Mouse (Mus musculus) kidney, embryonic 15.5 days (tissue): ENCODE data around the gene Grem2. TPM values are rescaled to one million over a fixed set of nuclear protein-coding genes. Genes with fewer than 3 reads are reported as not detected.

Experiments
- ATAC-seq: fragments of 200-750 bp; cut with Nextera tagmentation; replicated peaks from 2 replicates; pipeline ENCODE4 v1.8.0; 2017; ENCODE audit warnings: moderate TSS enrichment; ENCODE audit not compliant: low FRiP score
- H3K27ac ChIP-seq: fragments of 300-500 bp; sonication (generic); 2 replicates; pipeline ENCODE4 v1.5.1; 2015; ENCODE audit warnings: mild to moderate bottlenecking, inconsistent platforms
- H3K27me3 ChIP-seq: fragments of 300-500 bp; sonication (generic); 2 replicates; pipeline ENCODE4 v1.6.1; 2015; ENCODE audit warnings: inconsistent platforms
- H3K36me3 ChIP-seq: fragments of 300-500 bp; sonication (generic); 2 replicates; pipeline ENCODE4 v1.6.1; 2015; ENCODE audit warnings: inconsistent platforms
- H3K4me1 ChIP-seq: fragments of 300-500 bp; sonication (generic); 2 replicates; pipeline ENCODE4 v1.6.1; 2015; ENCODE audit warnings: inconsistent platforms
- H3K4me2 ChIP-seq: fragments of 300-500 bp; sonication (generic); 2 replicates; pipeline ENCODE4 v1.6.1; 2015; ENCODE audit warnings: moderate library complexity, mild to moderate bottlenecking, inconsistent platforms
- H3K4me3 ChIP-seq: fragments of 300-500 bp; sonication (generic); replicated peaks from 2 replicates; pipeline ENCODE4 v1.5.1; 2015; ENCODE audit warnings: mild to moderate bottlenecking, inconsistent platforms
- H3K9ac ChIP-seq: fragments of 300-500 bp; sonication (generic); 2 replicates; pipeline ENCODE4 v1.6.1; 2015; ENCODE audit warnings: mild to moderate bottlenecking, inconsistent platforms
- H3K9me3 ChIP-seq: fragments of 300-500 bp; sonication (generic); replicated peaks from 2 replicates; pipeline ENCODE4 v1.6.1; 2016; ENCODE audit warnings: inconsistent platforms
- WGBS: fragments of 180-500 bp; shearing (Covaris S2); methylation state at CpG from one replicate; pipeline ENCODE4 v1.1.7; 2015; ENCODE audit warnings: mixed read lengths; 5-methylcytosine and 5-hydroxymethylcytosine counted together
- polyA plus RNA-seq: library from polyadenylated mRNA; unstranded; fragments of >200 nt; fragmentation: Nextera tagmentation; extraction: Ambion mirVana; gene quantifications from 2 replicates; pipeline ENCODE4 v1.2.1, GENCODE M21; 2015

Grem2 gene
- 0.16 and 0.31 TPM in 2 replicates for polyA plus RNA-seq

DNA sequence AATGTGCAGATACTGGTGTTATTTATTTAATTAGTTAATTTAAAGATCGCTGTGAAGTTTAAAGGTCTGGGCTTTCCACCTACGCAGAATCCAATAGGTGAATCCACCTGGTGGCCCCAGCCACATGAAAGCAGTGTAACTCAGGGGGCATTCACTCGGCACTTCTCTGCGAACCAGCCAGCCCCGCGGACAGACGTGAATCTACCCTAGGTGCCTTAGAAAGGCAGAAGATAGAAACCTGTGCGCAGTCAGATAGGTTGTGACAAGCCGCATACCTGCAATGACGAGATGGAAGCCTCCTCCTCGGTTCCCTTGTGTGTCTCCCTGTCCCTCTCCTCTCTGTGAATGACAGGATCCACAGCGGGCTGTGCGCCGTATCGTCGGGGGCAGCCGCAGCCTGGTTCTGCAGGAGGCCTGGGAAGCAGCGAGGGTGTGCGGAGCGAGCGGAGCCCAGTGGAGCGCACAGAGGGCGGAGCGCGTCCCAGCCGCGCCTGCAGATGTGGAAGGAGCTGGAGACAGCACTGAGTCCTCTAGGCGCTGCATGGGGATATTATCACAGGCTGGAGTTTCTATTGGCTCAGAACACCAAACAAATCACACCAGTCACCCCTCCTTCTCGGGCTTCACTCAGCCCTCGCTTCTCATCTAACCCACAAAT, at the start of gene Grem2:
Gene Grem2, minus strand, starts transcription at position 522 of the 658 bp plus-strand sequence.
- Histone ChIP-seq H3K4me2 (peak within 1 kb of the TSS; percentile 71), H3K9ac (0 out of 2 replicates have a peak within 1 kb of the TSS, but pooled peaks have one; percentile 21), H3K4me1 (peaks cover 7% of the 10 kb centered on the region), H3K27ac (no peak within 1 kb of the TSS), H3K9me3 (no peaks in the 10 kb centered on the region), H3K27me3 (0 out of 2 replicates have a peak, but pooled peaks cover 10% of the 10 kb centered on the region), H3K36me3 (no peaks in the 10 kb centered on the region), H3K4me3 (peak within 1 kb of the TSS; percentile 43)
- WGBS = 4% methylated on average over 30 of the region's 30 CpGs
- peak; percentile 99 for ATAC-seq

- no peaks in the 10 kb centered on the region for H3K9me3 ChIP-seq
Measured at GRCm38 (mm10) chr1:174959837-174960236, 38.2 kb upstream of the Grem2 start.

GRCm38 (mm10) chr1:174931003-174931619, 9.5 kb upstream of the Grem2 start:
- Histone ChIP-seq H3K4me2 (no peak overlapping the region), H3K27me3 (no peaks in the 10 kb centered on the region), H3K4me3 (no peak overlapping the region), H3K9ac (no peak overlapping the region), H3K9me3 (no peaks in the 10 kb centered on the region), H3K27ac (no peak overlapping the region), H3K36me3 (no peaks in the 10 kb centered on the region), H3K4me1 (no peaks in the 10 kb centered on the region)
- 48% methylated on average over 3 of the region's 3 CpGs for WGBS
- ATAC-seq = no peak

More at GRCm38 (mm10) chr1:174959837-174960236, 38.2 kb upstream of the Grem2 start:
- Histone ChIP-seq H3K36me3 (no peaks in the 10 kb centered on the region), H3K4me3 (no peak overlapping the region), H3K27me3 (no peaks in the 10 kb centered on the region), H3K4me2 (no peak overlapping the region), H3K27ac (no peak overlapping the region), H3K9ac (no peak overlapping the region), H3K4me1 (no peaks in the 10 kb centered on the region)
- WGBS = 95% methylated on average over 3 of the region's 3 CpGs
- no peak for ATAC-seq

DNA sequence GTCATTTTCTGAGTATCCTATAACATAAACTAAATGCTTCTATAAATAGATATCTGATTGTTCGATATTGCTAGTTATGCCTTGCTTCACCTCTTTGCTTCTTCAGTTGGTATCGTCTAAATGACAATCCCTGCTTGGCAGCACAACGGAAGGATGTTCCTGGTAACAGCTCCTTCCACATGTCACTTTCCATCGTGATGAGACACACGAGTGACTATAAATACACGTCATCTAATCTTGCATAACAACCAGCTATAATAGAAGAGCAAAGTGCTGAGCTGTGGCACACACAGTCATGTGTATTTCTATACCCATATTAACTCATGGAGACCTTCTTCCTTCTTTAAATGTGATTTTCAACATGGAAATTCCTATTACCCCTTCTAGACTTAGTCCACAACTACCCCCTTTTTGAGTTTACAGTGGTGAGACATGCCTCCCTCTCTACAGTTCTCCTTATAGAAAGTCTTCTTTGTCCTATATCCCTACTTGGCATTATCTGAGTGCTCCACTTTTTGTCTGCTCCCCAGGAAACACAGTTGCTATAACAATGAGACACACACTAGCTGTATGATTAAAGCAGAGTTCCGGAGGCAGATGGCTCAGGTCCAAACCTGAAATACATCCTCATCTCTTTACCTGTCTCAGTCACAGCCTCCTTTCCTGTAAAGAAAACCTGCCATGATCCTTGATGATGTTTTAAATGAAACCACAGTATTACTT, 8.0 kb upstream of the Grem2 start:
- no peak overlapping the region for H3K27ac ChIP-seq
- no peak overlapping the region for H3K9ac ChIP-seq
- H3K4me2 ChIP-seq = no peak overlapping the region
- no peaks in the 10 kb centered on the region for H3K27me3 ChIP-seq
- H3K4me3 ChIP-seq = no peak overlapping the region
- H3K36me3 ChIP-seq = no peaks in the 10 kb centered on the region
- H3K4me1 ChIP-seq = no peaks in the 10 kb centered on the region
- no peak for ATAC-seq
- no peaks in the 10 kb centered on the region for H3K9me3 ChIP-seq
- 92% methylated on average over 7 of the region's 7 CpGs for WGBS

DNA sequence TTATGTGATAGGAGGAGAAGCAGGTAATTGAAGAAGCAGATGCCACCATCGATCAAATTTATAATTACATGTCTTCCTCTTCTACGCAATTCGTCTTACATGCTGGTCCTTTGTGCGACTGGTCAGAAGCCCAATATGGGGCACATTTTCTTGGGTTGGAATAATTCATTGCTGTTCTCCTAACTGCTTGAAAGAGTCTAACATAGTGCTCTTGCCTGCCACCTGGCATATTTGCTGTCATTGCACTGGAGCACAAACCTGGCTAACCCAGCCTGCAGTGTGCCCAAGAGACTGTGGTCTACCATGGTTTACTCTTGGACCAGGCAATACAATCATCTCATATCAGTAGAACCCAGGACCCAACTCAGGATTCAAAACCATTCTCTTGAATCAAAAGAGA, 2.7 kb downstream of the Grem2 start:
- no peak for ATAC-seq
- Histone ChIP-seq H3K9ac (no peak overlapping the region), H3K4me3 (no peak overlapping the region), H3K36me3 (no peaks in the 10 kb centered on the region), H3K4me2 (no peak overlapping the region), H3K27me3 (0 out of 2 replicates have a peak, but pooled peaks cover 10% of the 10 kb centered on the region), H3K27ac (no peak overlapping the region), H3K4me1 (peaks cover 7% of the 10 kb centered on the region), H3K9me3 (no peaks in the 10 kb centered on the region)
- 94% methylated on average over 4 of the region's 4 CpGs for WGBS

DNA sequence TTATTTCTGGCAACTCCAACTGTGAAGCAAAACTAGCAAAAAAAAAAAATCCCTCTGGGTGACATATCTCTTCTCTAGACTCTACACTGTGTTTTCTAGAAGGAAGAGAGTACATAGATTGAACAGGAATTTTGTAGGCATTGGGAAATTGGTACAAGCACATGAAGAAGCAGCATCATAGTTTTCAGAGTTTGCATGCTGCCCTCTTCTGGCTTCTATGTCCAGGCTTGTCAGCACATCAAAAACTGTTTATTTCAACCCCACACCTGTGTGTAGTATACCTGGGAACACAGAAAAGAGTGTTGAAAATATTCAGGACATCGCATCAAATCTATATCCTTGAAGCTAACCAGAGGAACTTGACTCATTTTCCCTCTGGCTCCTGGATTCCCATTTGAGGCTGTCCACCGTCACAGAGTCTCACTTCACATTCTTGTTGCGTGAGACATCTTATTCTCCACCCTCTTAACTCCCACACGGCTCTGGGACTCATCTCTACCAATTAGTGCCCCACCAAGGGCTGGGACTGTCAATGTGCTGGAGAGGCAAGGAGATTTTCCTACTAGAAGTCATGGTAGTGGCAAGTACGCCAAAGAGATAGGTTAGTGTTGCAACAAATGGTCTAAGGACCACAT, 3.3 kb downstream of the Grem2 start:
- no peak overlapping the region for H3K4me2 ChIP-seq
- ATAC-seq = no peak
- peaks cover 7% of the 10 kb centered on the region for H3K4me1 ChIP-seq
- H3K27me3 ChIP-seq = 0 out of 2 replicates have a peak, but pooled peaks cover 10% of the 10 kb centered on the region
- no peaks in the 10 kb centered on the region for H3K36me3 ChIP-seq
- no peak overlapping the region for H3K9ac ChIP-seq
- H3K9me3 ChIP-seq = no peaks in the 10 kb centered on the region
- 83% methylated on average over 5 of the region's 5 CpGs for WGBS
- no peak overlapping the region for H3K4me3 ChIP-seq
- no peak overlapping the region for H3K27ac ChIP-seq

DNA sequence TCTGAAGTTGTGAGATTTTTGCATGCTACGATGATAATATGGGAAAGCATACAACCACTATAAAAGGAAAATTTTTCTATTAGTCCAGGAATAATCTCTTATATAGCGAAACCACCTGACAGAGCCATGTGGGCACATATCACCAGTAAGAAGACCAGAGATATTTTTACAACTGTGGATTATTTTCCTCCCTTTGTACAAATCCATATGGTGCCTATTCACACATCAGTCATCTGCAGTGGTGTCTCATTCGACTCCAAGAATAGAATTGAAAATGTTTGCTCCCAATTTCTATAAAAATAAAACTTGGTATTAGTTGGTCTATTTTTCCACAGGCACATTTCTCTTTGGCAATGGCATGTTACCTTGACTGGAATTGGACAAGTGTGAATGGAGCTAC, 11.8 kb downstream of the Grem2 start:
- Histone ChIP-seq H3K4me2 (no peak overlapping the region), H3K9ac (no peak overlapping the region), H3K9me3 (no peaks in the 10 kb centered on the region), H3K4me1 (no peaks in the 10 kb centered on the region), H3K36me3 (no peaks in the 10 kb centered on the region), H3K27ac (no peak overlapping the region), H3K4me3 (no peak overlapping the region), H3K27me3 (no peaks in the 10 kb centered on the region)
- ATAC-seq = no peak
- WGBS = 89% methylated on average over 3 of the region's 3 CpGs

DNA sequence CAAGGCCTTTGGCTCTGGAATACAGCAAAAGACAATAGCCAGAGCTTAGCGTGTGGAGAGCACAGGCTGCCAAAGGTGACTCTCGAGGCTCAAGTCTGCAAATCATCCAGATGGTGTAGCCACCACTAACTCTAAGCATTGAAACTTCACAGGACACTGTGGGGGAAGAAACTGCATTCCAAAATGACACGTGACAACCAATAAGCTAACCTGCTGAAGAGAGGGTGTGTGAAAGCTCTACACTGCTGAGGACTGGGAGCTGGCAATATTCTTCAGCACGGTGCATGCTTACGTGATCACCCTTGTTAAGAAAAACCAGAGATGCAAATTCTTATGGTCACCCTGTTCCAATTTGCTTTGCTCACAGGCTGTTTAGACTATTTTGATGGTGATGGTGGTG, 13.4 kb downstream of the Grem2 start:
- Histone ChIP-seq H3K36me3 (no peaks in the 10 kb centered on the region), H3K4me1 (no peaks in the 10 kb centered on the region), H3K4me2 (no peak overlapping the region), H3K9ac (no peak overlapping the region), H3K9me3 (no peaks in the 10 kb centered on the region), H3K27ac (no peak overlapping the region), H3K4me3 (no peak overlapping the region), H3K27me3 (no peaks in the 10 kb centered on the region)
- WGBS = 89% methylated on average over 5 of the region's 5 CpGs
- ATAC-seq = no peak

GRCm38 (mm10) chr1:174907637-174908036, 14.0 kb downstream of the Grem2 start:
- no peak overlapping the region for H3K4me3 ChIP-seq
- H3K9ac ChIP-seq = no peak overlapping the region
- H3K9me3 ChIP-seq = no peaks in the 10 kb centered on the region
- no peaks in the 10 kb centered on the region for H3K36me3 ChIP-seq
- H3K4me1 ChIP-seq = no peaks in the 10 kb centered on the region
- H3K4me2 ChIP-seq = no peak overlapping the region
- ATAC-seq = no peak
- WGBS = 69% methylated on average over 5 of the region's 5 CpGs
- H3K27me3 ChIP-seq = no peaks in the 10 kb centered on the region
- no peak overlapping the region for H3K27ac ChIP-seq

GRCm38 (mm10) chr1:174902755-174903154, 18.9 kb downstream of the Grem2 start:
- H3K4me1 ChIP-seq = no peaks in the 10 kb centered on the region
- H3K9me3 ChIP-seq = no peaks in the 10 kb centered on the region
- H3K27ac ChIP-seq = no peak overlapping the region
- 46% methylated on average over 1 of the region's 1 CpGs for WGBS
- H3K4me2 ChIP-seq = no peak overlapping the region
- no peak overlapping the region for H3K9ac ChIP-seq
- H3K36me3 ChIP-seq = no peaks in the 10 kb centered on the region
- ATAC-seq = no peak
- H3K4me3 ChIP-seq = no peak overlapping the region
- H3K27me3 ChIP-seq = no peaks in the 10 kb centered on the region

DNA sequence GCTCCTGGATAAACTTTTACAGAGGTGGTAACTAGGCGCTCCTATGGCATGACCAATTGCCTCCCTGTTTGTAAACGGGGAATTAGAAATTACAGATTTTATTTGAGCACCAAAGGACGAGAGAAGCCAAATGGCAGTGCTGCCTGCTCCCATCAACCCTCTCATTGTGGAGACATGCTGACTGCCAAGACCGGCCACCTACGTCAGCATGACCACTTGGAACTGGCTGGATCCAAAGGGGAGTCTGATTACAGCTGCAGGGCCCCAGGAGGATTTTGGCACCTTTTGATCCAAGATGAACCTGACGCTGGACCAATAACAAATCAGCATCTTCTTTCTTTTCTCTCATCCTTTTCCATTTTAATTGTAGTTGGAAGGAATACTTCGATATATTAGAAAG, 29.1 kb downstream of the Grem2 start:
- no peak overlapping the region for H3K27ac ChIP-seq
- ATAC-seq = no peak
- no peak overlapping the region for H3K9ac ChIP-seq
- no peaks in the 10 kb centered on the region for H3K36me3 ChIP-seq
- no peaks in the 10 kb centered on the region for H3K9me3 ChIP-seq
- WGBS = 80% methylated on average over 7 of the region's 7 CpGs
- H3K4me3 ChIP-seq = no peak overlapping the region
- H3K4me2 ChIP-seq = no peak overlapping the region
- no peaks in the 10 kb centered on the region for H3K4me1 ChIP-seq
- no peaks in the 10 kb centered on the region for H3K27me3 ChIP-seq
